Mouse (Mus musculus): ENCODE results near the gene Upf3a.
"Not testable (repeated sequence)": the region's sequence is repeated elsewhere in the genome, so short reads cannot be mapped to it uniquely, and the experiment has no call there.

Upf3a gene

DNA sequence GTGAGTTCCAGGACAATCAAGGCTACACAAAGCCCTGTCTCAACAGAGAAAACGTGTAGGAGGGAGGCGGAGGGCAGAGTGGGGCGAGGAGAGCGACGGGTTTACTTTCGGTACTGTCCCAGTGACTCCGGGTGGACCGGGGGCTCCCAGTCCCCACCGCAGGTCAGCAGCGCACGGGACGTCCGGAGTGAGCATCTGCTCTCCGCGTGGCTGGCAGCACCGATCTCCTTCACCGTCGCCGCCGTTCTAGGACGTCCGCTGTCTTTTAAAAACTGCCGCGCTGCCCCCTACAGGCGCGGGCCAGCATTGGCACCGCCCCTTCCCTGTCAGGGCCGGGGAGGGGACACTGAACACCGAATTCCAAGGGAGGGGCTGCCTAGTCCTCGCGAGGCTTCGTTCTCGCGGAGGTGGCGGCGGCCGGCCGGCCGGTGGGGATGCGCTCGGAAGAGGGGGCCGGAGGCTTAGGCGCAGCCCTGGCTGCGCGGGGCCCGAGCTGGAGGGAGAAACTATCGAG lies at the start of gene Upf3a:
Upf3a (plus strand) TSS at position 366 of the 514 bp plus-strand sequence.
- in situ Hi-C loops (cut with MboI): loop anchor here (25.0 kb wide), 1 partner anchor 673 kb away; the partner anchor contains the start of genes Cul4a and Pcid2

DNA sequence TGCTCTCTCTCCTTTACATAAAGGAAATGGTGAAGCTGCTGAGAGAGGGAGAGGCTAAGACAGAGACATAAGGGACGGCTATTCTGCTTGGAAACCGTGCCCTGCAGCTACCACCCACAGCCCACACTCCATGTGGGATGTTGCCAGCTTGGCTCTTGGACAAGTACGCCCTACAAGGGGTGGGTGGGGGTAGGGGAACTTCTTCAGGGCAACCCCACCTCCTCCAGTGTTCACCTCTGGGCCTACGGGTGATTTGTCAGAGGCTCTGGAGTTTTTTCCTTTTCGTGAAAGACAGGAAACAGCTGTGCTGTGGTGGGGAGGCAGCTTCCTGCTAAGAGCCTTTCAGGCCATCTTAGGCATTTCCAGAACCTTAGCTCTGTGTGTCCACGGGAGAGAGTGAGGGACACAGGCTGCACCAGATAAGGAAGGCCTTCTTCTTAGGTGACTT lies 45.1 kb upstream of the Upf3a start:
- in situ Hi-C loops (cut with MboI): no loop called here

DNA sequence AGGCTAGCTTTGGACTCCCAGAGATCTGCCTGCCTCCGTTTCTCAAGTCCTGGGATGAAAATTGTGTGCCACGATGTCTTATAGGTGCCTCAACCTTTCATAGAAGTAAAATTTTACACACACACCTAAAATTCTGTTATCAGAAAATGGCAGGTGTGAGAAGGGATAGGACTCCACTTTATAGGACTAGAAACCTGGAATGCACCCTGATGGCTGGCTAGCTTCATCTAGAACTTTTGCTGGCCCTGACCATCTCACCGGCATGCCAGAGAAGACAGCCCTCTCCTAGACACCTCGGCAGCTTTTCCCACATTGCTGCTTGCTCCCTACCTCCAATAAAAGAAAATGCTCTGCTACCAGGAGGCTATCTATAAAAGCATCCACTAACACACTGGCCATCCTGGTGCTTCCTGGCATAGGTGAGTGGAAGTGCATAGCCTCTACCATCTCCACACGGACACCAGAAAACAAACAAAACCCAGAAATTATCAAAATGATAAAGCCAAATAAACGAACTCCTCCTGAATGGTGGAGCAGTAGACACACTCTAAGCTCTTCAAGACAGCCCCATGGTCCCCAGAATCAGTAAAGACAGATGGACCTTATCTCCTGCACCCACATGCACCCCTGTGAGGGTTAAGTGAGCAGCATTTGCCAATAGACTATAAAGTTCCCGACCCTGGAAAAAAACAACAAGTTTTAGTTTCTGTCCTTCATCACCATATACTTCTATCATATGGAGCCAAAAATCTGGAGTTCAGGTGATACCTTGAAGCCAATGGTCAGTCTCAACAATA lies 44.4 kb upstream of the Upf3a start:
- in situ Hi-C loops (cut with MboI): no loop called here

DNA sequence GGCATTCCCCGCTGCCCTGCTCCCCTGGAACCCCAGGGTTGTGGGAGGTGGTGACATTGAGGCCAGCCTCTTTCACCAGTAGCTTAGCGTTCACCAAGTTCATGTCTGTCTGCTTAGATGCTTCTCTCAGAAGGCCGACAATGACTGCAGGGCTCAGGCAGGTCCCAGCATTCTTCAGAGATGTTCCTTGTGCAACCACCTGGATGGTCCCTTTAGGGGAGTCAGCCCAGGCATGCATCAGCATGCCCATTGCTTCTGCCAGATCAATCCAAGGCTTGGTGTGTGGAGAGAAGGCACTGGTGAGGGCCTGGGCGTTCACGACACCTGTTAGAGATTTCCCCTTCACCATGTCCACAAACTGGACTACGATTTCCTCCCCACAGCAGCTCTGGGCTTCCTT lies 39.2 kb upstream of the Upf3a start:
- in situ Hi-C loops (cut with MboI): not testable (repeated sequence)

DNA sequence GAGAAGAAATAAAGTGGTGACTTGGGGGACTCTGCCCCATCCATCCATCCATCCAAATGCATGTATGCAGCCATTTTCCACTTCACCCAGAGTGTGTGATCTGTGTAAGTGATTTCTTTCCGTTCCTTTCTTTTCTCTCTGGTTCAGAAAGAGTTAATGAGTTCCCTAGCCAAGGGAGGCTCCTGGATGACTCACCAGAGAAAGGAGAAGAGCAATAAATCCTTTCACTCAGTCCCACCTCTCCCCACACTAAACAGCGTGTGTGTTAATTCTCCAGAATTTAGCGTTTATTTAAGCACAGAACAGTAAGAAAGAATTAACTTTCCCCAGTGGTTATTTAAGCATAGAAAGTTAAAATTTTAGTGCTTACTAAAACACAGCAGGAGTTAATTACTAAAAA lies 37.8 kb upstream of the Upf3a start:
- in situ Hi-C loops (cut with MboI): no loop called here

DNA sequence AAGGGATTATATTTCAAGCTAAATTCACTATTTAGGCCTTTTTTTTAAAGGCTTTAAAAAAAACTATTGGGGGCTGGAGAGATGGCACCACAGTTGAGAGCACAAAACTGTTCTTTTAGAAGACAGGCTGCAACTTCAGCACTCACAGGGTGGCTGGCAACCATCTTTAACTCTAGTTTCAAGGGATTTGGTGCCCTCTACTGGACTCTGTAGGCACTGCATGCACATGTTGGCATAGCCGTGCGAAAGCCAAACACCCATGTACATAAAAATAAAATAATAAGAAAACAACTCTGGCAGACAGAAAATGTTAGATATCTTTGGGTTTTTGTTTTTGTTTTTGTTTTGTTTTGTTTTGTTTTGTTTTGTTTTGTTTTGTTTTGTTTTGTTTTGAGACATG lies 31.7 kb upstream of the Upf3a start:
- in situ Hi-C loops (cut with MboI): loop anchor here (10.0 kb wide), 1 partner anchor 339 kb away; no protein-coding TSS in a partner anchor

DNA sequence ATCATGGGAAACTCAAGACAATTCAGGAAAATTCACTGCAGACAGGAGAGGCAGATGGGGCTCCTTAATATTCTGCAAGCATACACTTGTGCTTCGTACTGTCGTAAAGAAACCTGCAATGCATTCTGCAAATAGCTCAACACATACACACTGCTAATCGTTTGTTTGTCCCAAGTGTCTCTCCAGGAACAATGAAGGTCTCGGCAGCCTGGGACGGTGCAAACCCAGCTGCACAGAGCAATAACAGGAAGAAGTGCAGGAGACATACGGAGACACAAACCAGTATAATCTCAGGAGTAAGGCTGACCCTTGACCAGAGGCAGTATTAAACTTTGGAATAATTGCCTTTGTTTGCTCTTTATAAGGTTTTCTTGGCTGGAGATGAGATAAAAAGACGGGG lies 28.9 kb upstream of the Upf3a start:
- in situ Hi-C loops (cut with MboI): loop anchor here (10.0 kb wide), 1 partner anchor 342 kb away; no protein-coding TSS in a partner anchor

DNA sequence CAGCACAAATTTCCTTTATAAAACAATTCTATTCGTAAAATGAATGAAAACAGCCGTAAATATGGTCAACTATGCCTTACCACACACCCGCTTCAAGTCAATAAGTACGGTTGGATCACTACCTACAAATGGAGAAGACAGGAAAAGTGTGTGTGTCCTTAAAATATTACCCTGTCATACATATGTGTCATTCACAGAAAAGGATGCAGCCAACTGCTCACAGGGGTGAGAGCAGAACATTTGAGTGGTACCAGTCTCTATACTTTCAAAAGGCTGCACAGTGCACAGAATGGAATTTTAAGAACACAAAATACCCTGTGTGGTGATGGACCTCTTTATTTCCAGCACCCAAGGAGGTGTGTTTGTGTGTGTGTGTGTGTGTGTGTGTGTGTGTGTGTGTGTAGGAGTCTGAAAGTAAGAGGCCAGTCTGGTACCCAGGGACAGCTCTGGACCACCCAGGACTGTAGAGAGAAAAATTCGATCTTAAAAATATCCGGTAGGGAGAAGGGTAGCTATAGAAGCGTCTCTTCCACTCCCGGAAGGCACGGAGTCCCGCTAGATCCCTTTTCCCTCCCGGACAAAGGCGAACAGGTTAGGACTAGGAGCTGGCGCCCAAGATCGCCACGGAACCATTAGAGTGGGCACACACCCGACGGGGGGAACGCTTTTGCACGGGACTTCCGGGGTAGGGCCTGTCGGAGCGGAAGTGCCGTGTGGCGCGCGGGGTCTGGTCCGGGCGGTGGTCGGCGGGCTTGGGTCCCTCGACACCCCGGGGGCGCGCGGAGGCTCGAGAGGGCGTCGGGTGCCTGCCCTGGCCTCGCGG lies 28.2 kb upstream of the Upf3a start, which contains the start of gene Cdc16:
Cdc16 (plus strand) TSS at position 695 of the 823 bp plus-strand sequence.
- in situ Hi-C loops (cut with MboI): loop anchor here (10.0 kb wide), 1 partner anchor 342 kb away; no protein-coding TSS in a partner anchor

DNA sequence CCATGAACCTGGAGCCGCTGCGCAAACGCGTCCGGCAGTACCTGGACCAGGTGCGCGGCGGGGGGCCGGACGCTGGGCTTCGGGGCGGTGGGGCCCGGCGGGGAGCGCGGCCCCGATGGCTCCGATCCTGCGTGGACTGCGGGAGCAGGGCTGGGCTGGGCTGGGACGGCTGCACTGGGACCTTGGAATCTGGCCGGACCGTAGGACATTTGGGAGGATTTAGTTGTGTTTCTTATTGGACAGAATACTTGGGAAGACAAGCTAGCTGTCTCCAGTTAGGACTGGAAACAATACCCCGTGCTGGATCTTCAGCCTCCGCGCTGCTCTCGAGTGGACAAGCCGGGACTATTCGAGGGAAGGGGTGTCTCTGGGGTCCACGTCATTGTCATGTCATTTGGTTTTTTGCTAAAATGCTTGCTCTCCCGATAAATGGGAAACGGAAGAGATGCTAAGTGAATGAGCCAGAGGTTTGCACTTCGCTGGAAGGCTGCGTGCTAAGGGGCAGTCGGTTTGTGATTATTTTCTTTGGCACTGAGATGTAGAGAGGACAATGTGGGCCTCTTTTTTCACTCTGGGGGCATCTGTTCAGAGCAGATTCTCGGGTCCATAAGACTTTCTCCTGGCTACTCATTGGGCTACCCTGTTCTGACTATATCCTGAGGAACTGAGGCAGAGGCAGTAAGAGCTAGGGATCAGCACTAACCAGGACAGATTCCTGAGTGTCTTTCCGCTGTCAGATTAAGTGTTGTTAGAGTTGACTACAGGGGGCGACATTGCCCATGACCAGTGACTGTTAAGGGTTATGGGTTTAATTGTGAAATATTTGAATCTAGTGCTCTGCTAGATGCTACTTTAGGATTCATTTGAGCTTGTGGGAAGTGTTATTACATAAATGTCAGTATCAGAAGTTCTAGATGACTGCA lies 27.3 kb upstream of the Upf3a start:
- in situ Hi-C loops (cut with MboI): loop anchor here (10.0 kb wide), 1 partner anchor 343 kb away; no protein-coding TSS in a partner anchor

DNA sequence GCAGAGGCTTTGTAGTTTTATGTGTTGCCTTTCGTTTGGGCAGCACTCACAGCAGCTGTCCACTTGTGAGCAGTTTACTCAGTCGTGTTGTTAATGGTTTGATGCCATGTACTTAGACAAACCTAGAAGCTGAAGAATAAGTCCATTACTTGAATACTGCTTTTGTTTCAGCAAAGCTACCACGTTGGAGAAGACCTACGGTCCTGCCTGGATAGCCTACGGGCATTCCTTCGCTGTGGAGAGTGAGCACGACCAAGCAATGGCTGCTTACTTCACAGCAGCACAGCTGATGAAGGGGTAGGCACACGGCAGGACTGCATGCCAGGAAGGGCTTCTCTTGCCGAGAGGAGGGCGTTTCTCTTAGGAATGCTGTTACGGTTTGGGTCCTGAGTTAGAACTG lies 16.2 kb upstream of the Upf3a start:
- in situ Hi-C loops (cut with MboI): no loop called here

DNA sequence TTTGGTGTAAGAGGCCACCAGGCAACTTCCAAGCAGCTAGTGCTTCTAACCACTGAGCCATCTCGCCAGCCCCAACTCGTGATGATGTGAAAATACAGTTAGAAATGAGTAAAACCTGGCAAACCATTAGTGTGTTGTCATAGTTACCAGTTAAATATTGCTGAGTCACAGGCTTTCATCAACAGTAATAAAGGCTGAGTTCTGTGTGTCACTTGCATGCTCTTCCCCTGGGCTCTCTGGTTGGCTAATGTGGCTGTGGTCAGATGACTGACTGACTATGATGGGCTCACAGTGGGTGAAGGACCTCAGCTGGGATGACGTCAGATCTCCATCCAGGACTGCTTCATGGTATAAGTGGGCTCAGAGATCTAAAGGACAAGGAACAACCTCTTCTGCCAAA lies 4.9 kb upstream of the Upf3a start:
- in situ Hi-C loops (cut with MboI): loop anchor here (25.0 kb wide), 1 partner anchor 668 kb away; the partner anchor contains the start of genes Cul4a and Pcid2

DNA sequence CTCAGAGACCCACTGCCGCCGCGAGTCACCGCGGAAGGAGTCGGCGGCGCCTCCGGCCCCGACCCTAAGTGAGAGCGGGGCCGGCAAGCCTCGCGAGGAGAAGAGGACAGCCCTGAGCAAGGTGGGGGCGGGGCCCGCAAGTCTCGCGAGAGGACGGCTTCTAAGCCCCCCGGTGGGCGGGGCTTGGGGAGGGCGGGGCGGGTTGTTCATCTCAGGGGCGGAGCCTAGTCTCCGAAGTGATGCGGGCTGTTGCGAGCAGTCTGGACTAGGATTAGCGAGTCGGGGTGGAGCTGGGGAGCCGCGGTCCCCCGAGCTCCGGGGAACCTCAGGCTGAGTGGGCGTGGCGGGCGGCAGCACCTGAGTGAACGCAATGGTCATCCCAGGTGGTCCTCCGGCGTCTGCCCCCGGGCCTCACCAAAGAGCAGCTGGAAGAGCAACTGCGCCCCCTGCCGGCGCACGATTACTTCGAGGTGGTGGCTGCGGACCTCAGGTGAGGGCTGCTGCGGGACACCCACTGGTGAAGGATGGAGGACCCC lies 417 bp downstream of the Upf3a start:
- in situ Hi-C loops (cut with MboI): loop anchor here (25.0 kb wide), 1 partner anchor 674 kb away; the partner anchor contains the start of genes Cul4a and Pcid2

DNA sequence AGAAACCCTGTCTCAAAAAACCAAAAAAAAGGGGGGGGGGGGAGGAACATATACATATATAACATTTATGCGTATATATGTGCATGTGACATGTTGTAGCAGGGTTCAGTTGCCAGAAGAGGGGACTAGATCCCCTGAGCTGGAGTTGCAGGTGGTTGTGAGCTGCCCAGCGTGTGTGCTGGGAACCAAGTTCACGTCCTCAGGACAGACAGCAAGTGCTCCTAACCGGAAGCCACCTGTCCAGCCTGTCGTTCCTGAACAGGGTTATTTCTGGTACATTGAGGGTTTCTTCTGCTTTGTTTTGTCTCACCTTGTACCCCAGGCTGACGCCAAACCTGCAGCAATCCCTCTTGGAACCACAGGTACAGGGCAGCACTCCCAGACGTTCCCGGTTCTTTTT lies 4.2 kb downstream of the Upf3a start:
- in situ Hi-C loops (cut with MboI): loop anchor here (25.0 kb wide), 1 partner anchor 677 kb away; the partner anchor contains the start of genes Cul4a and Pcid2

DNA sequence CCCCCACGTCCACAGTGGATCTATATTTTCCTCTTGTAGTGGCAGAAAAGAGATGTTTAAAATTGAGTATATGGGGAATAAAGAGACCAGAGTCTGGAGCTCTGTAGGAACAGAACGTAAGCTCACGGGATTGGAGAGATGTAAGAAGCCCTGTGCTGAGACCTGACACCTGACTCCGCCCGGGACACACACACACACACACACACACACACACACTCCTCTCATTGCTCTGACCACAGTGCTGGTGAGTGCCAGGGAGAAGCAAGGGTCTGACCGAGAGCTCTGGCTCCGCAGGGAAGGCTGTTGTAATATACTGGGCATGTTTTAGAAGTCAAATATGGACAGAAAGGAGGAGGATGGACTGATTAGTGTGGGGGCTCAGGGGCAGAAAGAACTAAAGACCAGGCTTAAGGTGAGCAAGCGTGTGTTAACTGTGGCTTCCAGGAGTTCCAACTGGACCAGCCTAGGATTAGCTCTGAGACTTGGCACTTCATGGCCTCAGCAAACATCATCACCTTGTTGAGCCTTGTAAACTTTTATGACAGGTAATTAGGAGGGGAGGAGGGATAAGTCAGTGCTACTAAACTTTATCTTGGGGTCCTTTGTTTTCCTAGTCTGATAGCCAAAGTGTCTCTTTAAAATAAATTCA lies 7.8 kb downstream of the Upf3a start:
- in situ Hi-C loops (cut with MboI): loop anchor here (25.0 kb wide), 1 partner anchor 681 kb away; the partner anchor contains the start of genes Cul4a and Pcid2

DNA sequence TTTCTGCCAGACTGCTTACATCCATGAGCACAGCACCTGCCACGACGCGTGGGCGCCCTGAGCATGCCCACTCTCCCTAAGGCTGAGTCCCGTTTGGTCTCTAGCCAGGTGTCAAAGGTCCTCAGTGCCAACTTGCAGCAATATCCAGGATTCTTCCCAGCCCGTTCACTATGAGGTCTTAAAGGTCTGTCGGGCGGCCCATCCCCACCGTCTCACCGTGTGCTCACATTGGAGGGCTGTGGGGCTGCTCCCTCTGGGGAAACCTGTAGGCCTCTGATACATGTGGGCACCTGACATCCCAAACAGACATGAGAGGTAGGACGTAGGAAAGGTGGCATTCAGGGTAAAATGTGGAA lies 8.3 kb downstream of the Upf3a start:
- in situ Hi-C loops (cut with MboI): loop anchor here (25.0 kb wide), 1 partner anchor 681 kb away; the partner anchor contains the start of genes Cul4a and Pcid2

DNA sequence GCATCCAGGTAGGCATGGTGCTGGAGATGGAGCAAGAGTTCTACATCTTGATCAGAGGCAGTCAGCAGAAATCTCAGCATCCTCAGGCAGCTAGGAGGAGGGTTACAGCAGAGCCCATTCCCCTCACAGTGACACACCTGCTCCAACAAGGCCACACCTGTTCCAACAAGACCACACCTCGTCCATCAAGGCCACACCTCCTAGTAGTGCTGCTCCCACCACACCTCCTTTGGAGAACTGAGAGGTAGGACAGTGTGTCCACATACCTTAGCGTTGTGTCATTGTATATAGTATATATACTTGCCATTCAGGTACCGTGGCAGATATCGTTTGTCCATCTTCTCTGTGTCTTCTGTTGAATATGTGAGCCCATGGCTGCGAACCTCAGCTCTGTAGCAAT lies 12.3 kb downstream of the Upf3a start:
- in situ Hi-C loops (cut with MboI): loop anchor here (25.0 kb wide), 1 partner anchor 685 kb away; the partner anchor contains the start of genes Cul4a and Pcid2

DNA sequence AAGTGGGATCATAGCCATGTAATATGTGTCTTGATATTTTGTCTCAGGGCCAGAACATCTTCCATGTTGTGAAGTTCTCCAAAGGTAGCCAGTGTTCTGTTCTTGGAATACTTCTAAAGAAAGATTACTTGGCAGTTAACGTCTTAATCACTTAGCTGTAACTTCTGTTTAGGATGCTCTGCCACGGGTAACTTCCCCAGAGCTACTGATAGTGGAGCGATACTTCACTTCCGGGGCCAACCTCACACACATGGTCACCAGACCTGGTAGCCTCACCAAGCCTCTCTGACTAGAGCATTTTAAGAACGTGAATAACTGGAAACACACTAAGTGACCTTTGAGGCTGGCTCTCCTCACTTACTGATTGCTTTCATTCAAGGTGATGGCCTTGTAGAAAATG lies 14.2 kb downstream of the Upf3a start:
- in situ Hi-C loops (cut with MboI): loop anchor here (25.0 kb wide), 1 partner anchor 687 kb away; the partner anchor contains the start of genes Cul4a and Pcid2

DNA sequence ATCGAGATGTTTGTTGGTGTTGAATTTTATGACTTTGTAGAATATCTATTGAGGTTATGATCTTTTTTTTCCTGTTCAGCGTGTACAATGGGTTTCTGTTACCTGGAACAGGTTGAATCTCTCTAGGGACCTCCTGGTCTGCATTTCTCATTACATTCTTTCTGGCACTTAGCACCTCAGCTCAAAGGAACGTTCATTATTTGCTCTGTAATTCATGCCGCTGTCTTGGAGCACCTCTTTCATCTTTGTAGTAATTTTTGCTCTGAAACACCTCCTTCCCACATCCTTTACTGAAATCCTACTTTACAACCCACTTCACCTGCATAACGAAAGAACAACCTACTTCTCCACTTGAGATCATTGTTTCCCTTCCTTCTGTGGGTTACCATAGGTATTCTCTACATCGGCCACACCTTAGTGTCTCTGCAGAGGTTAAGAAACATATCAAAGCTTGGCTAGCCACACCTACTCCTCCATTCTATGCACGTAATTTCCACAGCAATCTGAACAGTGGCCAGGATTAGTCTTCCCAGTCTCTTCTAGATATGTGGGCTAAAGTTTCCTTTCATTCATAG lies 43.3 kb downstream of the Upf3a start:
- in situ Hi-C loops (cut with MboI): no loop called here

DNA sequence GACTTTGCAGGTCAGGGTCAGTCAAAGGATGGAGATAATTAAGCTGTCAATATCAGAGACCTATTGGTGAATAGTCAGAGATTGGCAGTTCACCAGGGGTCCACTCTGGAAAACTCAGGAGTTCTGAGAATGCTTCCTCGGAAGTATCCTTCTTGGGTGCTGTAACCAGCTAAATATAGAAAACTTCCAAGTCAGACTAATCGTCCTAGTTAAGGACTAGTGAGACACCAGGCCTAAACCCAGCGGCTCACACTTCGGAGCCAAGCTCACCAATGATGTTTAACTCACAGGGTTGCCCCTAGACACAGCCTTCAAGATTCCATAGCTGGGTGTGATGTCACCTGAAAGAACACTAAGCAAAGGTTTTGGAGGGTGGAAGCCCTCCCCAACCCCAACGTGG lies 52.9 kb downstream of the Upf3a start, which contains the start of gene AF366264:
AF366264 (minus strand) TSS at position 101 of the 400 bp plus-strand sequence.
- in situ Hi-C loops (cut with MboI): not testable (repeated sequence)

Data from mature B cell (primary cell).